Mouse (Mus musculus): ENCODE data around the gene Tapbpl. TPM values are rescaled to one million over a fixed set of nuclear protein-coding genes. Genes with fewer than 3 reads are reported as not detected.
"Not testable (repeated sequence)": the region's sequence is repeated elsewhere in the genome, so short reads cannot be mapped to it uniquely, and the experiment has no call there.

Tapbpl gene
- polyA plus RNA-seq (2014; fragmentation: Nextera tagmentation; extraction: Ambion mirVana): 1.1 and 1.8 TPM in 2 replicates

GRCm38 (mm10) chr6:125231117-125232044, at the start of gene Tapbpl:
TSS of gene Tapbpl (minus strand) at chr6:125231860.
- Histone ChIP-seq H3K9me3 (ENCODE audit: control insufficient read depth, low read length) (no peaks in the 10 kb centered on the region), H3K27ac (ENCODE audit: low read depth, low read length) (no peak within 1 kb of the TSS; the same call in 1 of the 2 replicates), H3K4me2 (ENCODE audit: low read depth, low read length, severe bottlenecking) (peak within 1 kb of the TSS; percentile 60), H3K36me3 (ENCODE audit: control insufficient read depth, insufficient read depth, low read length) (no peaks in the 10 kb centered on the region), H3K27me3 (ENCODE audit: control insufficient read depth, insufficient read depth, low read length) (no peaks in the 10 kb centered on the region), H3K4me1 (replicated peaks; ENCODE audit: control insufficient read depth, insufficient read depth, low read length) (peaks cover 12% of the 10 kb centered on the region; the same call in 1 of the 2 replicates), H3K4me3 (ENCODE audit: low read depth, low read length) (peak within 1 kb of the TSS; percentile 32), H3K9ac (ENCODE audit: low read length) (peak within 1 kb of the TSS; percentile 64)
- WGBS: 15% methylated on average over 16 of the region's 16 CpGs
- peak; percentile 58 for DNase-seq (ENCODE audit: low spot score)
- peak; percentile 63 for ATAC-seq (replicated peaks; ENCODE audit: low FRiP score)

DNA sequence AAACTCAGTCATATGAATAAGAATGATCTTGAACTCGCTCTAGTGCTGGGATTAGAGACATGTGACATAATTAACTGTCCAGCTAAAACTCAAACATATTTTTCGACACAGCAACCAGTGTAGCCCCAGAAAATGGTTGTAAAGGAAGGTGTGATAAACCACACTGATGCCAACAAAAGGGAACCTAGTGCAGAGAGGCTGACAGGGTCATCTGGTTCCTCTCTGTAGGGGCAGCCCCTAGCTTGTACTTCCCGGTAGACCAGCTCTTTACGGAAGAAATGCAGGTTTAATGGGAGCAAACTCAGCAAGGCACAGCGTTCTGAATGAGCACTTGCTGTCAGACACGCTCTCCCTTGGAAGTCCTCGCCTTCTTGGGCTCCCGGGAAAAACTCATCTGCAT, 48.1 kb upstream of the Tapbpl start:
- H3K4me1 ChIP-seq (replicated peaks; ENCODE audit: control insufficient read depth, insufficient read depth, low read length): no peaks in the 10 kb centered on the region
- no peak overlapping the region for H3K4me3 ChIP-seq (ENCODE audit: low read depth, low read length)
- WGBS: 74% methylated on average over 8 of the region's 8 CpGs
- no peak overlapping the region for H3K4me2 ChIP-seq (ENCODE audit: low read depth, low read length, severe bottlenecking)
- no peaks in the 10 kb centered on the region for H3K9me3 ChIP-seq (ENCODE audit: control insufficient read depth, low read length)
- H3K27ac ChIP-seq (ENCODE audit: low read depth, low read length): no peak overlapping the region
- H3K27me3 ChIP-seq (ENCODE audit: control insufficient read depth, insufficient read depth, low read length): no peaks in the 10 kb centered on the region
- H3K36me3 ChIP-seq (ENCODE audit: control insufficient read depth, insufficient read depth, low read length): no peaks in the 10 kb centered on the region
- H3K9ac ChIP-seq (ENCODE audit: low read length): no peak overlapping the region
- DNase-seq (ENCODE audit: low spot score): no peak
- no peak for ATAC-seq (replicated peaks; ENCODE audit: low FRiP score)

DNA sequence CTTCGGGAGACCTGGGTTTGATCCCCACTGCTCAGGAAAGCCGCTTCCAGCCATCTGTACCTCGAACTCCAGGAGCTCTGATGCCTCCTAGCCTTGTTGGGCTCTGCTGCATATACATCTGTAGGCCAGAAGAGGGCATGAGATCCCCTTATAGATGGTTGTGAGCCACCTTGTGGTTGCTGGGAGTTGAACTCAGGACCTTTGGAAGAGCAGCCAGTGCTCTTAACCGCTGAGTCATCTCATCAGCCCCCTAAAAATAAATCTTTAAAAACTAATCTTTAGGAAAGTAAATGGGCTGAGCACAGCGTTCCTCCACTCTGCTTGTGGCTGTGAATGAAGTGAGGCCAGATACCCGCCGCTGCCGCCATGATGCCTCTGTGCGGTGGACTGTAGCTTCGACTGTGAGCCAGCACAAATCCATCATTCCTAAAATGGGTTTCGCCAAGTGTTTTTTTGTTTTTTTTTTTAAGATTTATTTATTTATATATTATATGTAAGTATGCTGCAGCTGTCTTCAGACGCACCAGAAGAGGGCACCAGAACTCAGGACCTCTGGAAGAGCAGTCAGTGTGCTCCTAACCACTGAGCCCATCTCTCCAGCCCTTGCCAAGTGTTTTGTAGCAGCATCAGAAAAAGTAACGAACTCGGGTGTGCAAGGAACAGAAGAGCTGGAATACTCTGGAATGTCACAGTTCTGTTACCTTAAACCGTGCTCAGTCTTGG, 43.3 kb upstream of the Tapbpl start:
- Histone ChIP-seq H3K4me2 (ENCODE audit: low read depth, low read length, severe bottlenecking) (no peak overlapping the region), H3K9ac (ENCODE audit: low read length) (no peak overlapping the region), H3K27me3 (ENCODE audit: control insufficient read depth, insufficient read depth, low read length) (no peaks in the 10 kb centered on the region), H3K4me3 (ENCODE audit: low read depth, low read length) (no peak overlapping the region), H3K9me3 (ENCODE audit: control insufficient read depth, low read length) (no peaks in the 10 kb centered on the region), H3K36me3 (ENCODE audit: control insufficient read depth, insufficient read depth, low read length) (no peaks in the 10 kb centered on the region), H3K4me1 (replicated peaks; ENCODE audit: control insufficient read depth, insufficient read depth, low read length) (no peaks in the 10 kb centered on the region), H3K27ac (ENCODE audit: low read depth, low read length) (no peak overlapping the region)
- WGBS: 63% methylated on average over 15 of the region's 15 CpGs
- no peak for ATAC-seq (replicated peaks; ENCODE audit: low FRiP score)
- no peak for DNase-seq (ENCODE audit: low spot score)

DNA sequence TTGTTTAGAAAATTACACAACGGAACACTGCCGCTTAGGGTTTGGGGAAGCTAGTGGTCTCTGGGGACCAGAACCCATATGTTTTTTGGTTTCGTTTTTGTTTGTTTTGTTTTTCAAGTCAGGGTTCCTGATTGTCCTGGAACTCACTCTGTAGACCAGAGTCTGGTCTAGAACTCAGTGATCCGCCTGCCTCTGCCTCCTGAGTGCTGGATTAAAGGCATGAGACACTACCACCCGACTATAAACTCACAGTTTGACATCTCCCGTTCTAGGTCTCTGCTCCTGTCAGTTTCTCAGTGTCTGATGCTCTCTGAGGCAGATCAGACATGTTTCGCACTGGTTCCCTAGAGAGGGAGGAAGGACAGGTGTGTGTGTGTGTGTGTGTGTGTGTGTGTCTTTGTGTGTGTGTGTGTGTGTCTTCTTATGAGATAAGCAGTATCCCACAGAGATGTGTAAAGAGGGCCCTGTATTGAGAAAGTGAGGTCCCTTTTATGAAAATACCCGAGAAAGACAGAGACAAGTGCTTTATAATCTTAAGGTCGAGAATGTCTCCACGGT, 40.6 kb upstream of the Tapbpl start:
- WGBS: 80% methylated on average over 10 of the region's 10 CpGs
- Histone ChIP-seq H3K9me3 (ENCODE audit: control insufficient read depth, low read length) (no peaks in the 10 kb centered on the region), H3K27me3 (ENCODE audit: control insufficient read depth, insufficient read depth, low read length) (no peaks in the 10 kb centered on the region), H3K36me3 (ENCODE audit: control insufficient read depth, insufficient read depth, low read length) (no peaks in the 10 kb centered on the region), H3K4me2 (ENCODE audit: low read depth, low read length, severe bottlenecking) (no peak overlapping the region), H3K9ac (ENCODE audit: low read length) (no peak overlapping the region), H3K27ac (ENCODE audit: low read depth, low read length) (no peak overlapping the region), H3K4me1 (replicated peaks; ENCODE audit: control insufficient read depth, insufficient read depth, low read length) (no peaks in the 10 kb centered on the region), H3K4me3 (ENCODE audit: low read depth, low read length) (no peak overlapping the region)
- no peak for ATAC-seq (replicated peaks; ENCODE audit: low FRiP score)
- no peak for DNase-seq (ENCODE audit: low spot score)

GRCm38 (mm10) chr6:125271455-125272227, 40.0 kb upstream of the Tapbpl start:
- Histone ChIP-seq H3K4me2 (ENCODE audit: low read depth, low read length, severe bottlenecking) (peak overlapping the region; percentile 24; the same call in 1 of the 2 replicates), H3K27me3 (ENCODE audit: control insufficient read depth, insufficient read depth, low read length) (no peaks in the 10 kb centered on the region), H3K4me3 (ENCODE audit: low read depth, low read length) (no peak overlapping the region), H3K36me3 (ENCODE audit: control insufficient read depth, insufficient read depth, low read length) (no peaks in the 10 kb centered on the region), H3K27ac (ENCODE audit: low read depth, low read length) (no peak overlapping the region), H3K9me3 (ENCODE audit: control insufficient read depth, low read length) (no peaks in the 10 kb centered on the region), H3K4me1 (replicated peaks; ENCODE audit: control insufficient read depth, insufficient read depth, low read length) (no peaks in the 10 kb centered on the region), H3K9ac (ENCODE audit: low read length) (peak overlapping the region; percentile 33; the same call in 1 of the 2 replicates)
- 23% methylated on average over 17 of the region's 17 CpGs for WGBS
- ATAC-seq (replicated peaks; ENCODE audit: low FRiP score) (peak; percentile 88), DNase-seq (ENCODE audit: low spot score) (peak; percentile 89)

- Histone ChIP-seq H3K4me1 (replicated peaks; ENCODE audit: control insufficient read depth, insufficient read depth, low read length) (no peaks in the 10 kb centered on the region), H3K9me3 (ENCODE audit: control insufficient read depth, low read length) (no peaks in the 10 kb centered on the region), H3K9ac (ENCODE audit: low read length) (no peak overlapping the region), H3K4me2 (ENCODE audit: low read depth, low read length, severe bottlenecking) (no peak overlapping the region), H3K27ac (ENCODE audit: low read depth, low read length) (no peak overlapping the region), H3K27me3 (ENCODE audit: control insufficient read depth, insufficient read depth, low read length) (no peaks in the 10 kb centered on the region), H3K4me3 (ENCODE audit: low read depth, low read length) (no peak overlapping the region), H3K36me3 (ENCODE audit: control insufficient read depth, insufficient read depth, low read length) (no peaks in the 10 kb centered on the region)
- DNase-seq (ENCODE audit: low spot score) (no peak), ATAC-seq (replicated peaks; ENCODE audit: low FRiP score) (no peak)
- 53% methylated on average over 6 of the region's 6 CpGs for WGBS
Observed at GRCm38 (mm10) chr6:125268799-125269198, 37.1 kb upstream of the Tapbpl start.

DNA sequence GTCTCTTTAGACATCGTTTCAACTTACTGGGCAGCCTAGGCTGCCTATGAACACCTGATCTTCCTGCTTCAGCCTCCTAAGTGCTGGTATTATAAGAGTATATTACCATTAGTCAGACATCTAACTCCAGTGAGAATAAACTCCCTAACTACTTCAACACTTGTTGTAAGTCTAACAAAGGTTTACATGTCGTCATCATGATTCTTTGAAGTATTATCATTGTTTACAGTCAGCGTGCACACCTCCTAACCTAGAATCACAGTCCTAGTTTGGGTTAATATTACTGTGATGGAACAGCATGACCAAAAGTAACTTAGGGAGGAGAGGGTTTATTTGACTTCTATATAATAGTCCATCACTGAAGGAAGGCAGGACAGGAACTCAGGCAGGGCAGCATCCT, 35.8 kb upstream of the Tapbpl start:
- no peak overlapping the region for H3K4me2 ChIP-seq (ENCODE audit: low read depth, low read length, severe bottlenecking)
- H3K4me3 ChIP-seq (ENCODE audit: low read depth, low read length): no peak overlapping the region
- 85% methylated on average over 3 of the region's 3 CpGs for WGBS
- ATAC-seq (replicated peaks; ENCODE audit: low FRiP score) (no peak), DNase-seq (ENCODE audit: low spot score) (no peak)
- H3K9ac ChIP-seq (ENCODE audit: low read length): no peak overlapping the region
- no peaks in the 10 kb centered on the region for H3K9me3 ChIP-seq (ENCODE audit: control insufficient read depth, low read length)
- no peaks in the 10 kb centered on the region for H3K36me3 ChIP-seq (ENCODE audit: control insufficient read depth, insufficient read depth, low read length)
- no peaks in the 10 kb centered on the region for H3K27me3 ChIP-seq (ENCODE audit: control insufficient read depth, insufficient read depth, low read length)
- no peaks in the 10 kb centered on the region for H3K4me1 ChIP-seq (replicated peaks; ENCODE audit: control insufficient read depth, insufficient read depth, low read length)
- no peak overlapping the region for H3K27ac ChIP-seq (ENCODE audit: low read depth, low read length)

DNA sequence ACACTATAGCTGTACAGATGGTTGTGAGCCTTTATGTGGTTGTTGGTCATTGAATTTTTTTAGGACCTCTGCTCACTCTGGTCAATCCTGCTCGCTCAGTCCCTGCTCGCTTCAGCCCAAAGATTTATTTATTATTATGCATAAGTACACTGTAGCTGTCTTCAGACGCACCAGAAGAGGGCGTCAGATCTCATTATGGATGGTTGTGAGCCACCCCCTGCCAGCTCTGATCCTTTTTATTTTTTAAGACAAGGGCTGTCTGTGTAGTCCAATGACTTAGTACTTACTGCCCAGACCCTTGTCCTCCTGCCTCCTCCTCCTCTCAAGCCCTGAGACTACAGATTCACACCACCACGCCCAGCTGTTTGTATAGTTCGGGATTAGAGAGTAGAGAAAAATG, 34.9 kb upstream of the Tapbpl start:
- 66% methylated on average over 6 of the region's 6 CpGs for WGBS
- not testable (repeated sequence) for H3K4me3 ChIP-seq (ENCODE audit: low read depth, low read length); H3K9ac ChIP-seq (ENCODE audit: low read length); H3K4me1 ChIP-seq (replicated peaks; ENCODE audit: control insufficient read depth, insufficient read depth, low read length); ATAC-seq (replicated peaks; ENCODE audit: low FRiP score); H3K27ac ChIP-seq (ENCODE audit: low read depth, low read length); H3K36me3 ChIP-seq (ENCODE audit: control insufficient read depth, insufficient read depth, low read length); H3K4me2 ChIP-seq (ENCODE audit: low read depth, low read length, severe bottlenecking); H3K27me3 ChIP-seq (ENCODE audit: control insufficient read depth, insufficient read depth, low read length); H3K9me3 ChIP-seq (ENCODE audit: control insufficient read depth, low read length); DNase-seq (ENCODE audit: low spot score)

Data from forebrain, embryonic 11.5 days (tissue).